Mouse (Mus musculus) E14TG2a.4 (cell line): Measurements from ENCODE around the gene Nr1h4.

Experiments used
- CTCF ChIP-seq: conservative IDR thresholded peaks from 2 replicates; pipeline ENCODE4 v1.5.1; 2014; ENCODE audit warnings: low read length
- NANOG ChIP-seq: IDR thresholded peaks from 2 replicates; pipeline ENCODE4 v1.6.1; 2014; ENCODE audit warnings: borderline replicate concordance, low read length, mixed read lengths

- TF ChIP-seq CTCF: no peak
- no peak for TF ChIP-seq NANOG
Observed at GRCm38 (mm10) chr10:89437472-89437871, 95.9 kb downstream of the Nr1h4 start.
